Mouse (Mus musculus): ENCODE measurements at regions not wholly inside any gene's neighbourhood (a gene's known extent, or its start where the extent isn't known, plus 50 kb on each side); places are given as distances from the start of the nearest gene placed in this dataset.
A peak's percentile ranks its signal among the peaks of the same experiment; 100 is the strongest.

GRCm38 (mm10) chr2:30711853-30712498 lies 91.5 kb downstream of the 1700001O22Rik start:
- peaks cover 50% of the 10 kb centered on the region for H3K4me1 ChIP-seq (ENCODE audit: control insufficient read depth, insufficient read depth, low read length)
- TF ChIP-seq CTCF (conservative IDR thresholded peaks at IDR 0.05; ENCODE audit: insufficient read depth, insufficient read length, low read depth, low read length) = no peak
- peak; percentile 37 for TF ChIP-seq POLR2A (IDR thresholded peaks at IDR 0.05; ENCODE audit: low read depth, low read length)
- H3K4me3 ChIP-seq (ENCODE audit: insufficient read depth, low read depth, low read length) = peak overlapping the region; percentile 35
- under 1% methylated on average over 62 of the region's 63 CpGs for WGBS
- no peaks in the 10 kb centered on the region for H3K36me3 ChIP-seq (ENCODE audit: control insufficient read depth, insufficient read depth, low read length)
- H3K27me3 ChIP-seq (replicated peaks; ENCODE audit: control insufficient read depth, insufficient read depth, low read length) = no peaks in the 10 kb centered on the region
- DNase-seq = peak; percentile 96
- peak overlapping the region; percentile 99 for H3K27ac ChIP-seq (ENCODE audit: insufficient read depth, low read depth, low read length)

- Histone ChIP-seq H3K4me3 (ENCODE audit: insufficient read depth, low read depth, low read length) (peak overlapping the region; percentile 35), H3K27me3 (replicated peaks; ENCODE audit: control insufficient read depth, insufficient read depth, low read length) (no peaks in the 10 kb centered on the region), H3K36me3 (ENCODE audit: control insufficient read depth, insufficient read depth, low read length) (no peaks in the 10 kb centered on the region), H3K4me1 (ENCODE audit: control insufficient read depth, insufficient read depth, low read length) (peaks cover 47% of the 10 kb centered on the region), H3K27ac (ENCODE audit: insufficient read depth, low read depth, low read length) (peak overlapping the region; percentile 99)
- WGBS = 6% methylated on average over 15 of the region's 15 CpGs
- TF ChIP-seq CTCF (conservative IDR thresholded peaks at IDR 0.05; ENCODE audit: insufficient read depth, insufficient read length, low read depth, low read length) = no peak
- TF ChIP-seq POLR2A (IDR thresholded peaks at IDR 0.05; ENCODE audit: low read depth, low read length) = no peak
- no peak for DNase-seq
Measured at GRCm38 (mm10) chr2:30711476-30711852, 92.0 kb downstream of the 1700001O22Rik start.

GRCm38 (mm10) chr2:30710895-30711294 lies 92.6 kb downstream of the 1700001O22Rik start:
- 97% methylated on average over 7 of the region's 7 CpGs for WGBS
- Histone ChIP-seq H3K4me1 (ENCODE audit: control insufficient read depth, insufficient read depth, low read length) (peaks cover 42% of the 10 kb centered on the region), H3K27ac (ENCODE audit: insufficient read depth, low read depth, low read length) (peak overlapping the region; percentile 99), H3K27me3 (replicated peaks; ENCODE audit: control insufficient read depth, insufficient read depth, low read length) (no peaks in the 10 kb centered on the region), H3K4me3 (ENCODE audit: insufficient read depth, low read depth, low read length) (no peak overlapping the region), H3K36me3 (ENCODE audit: control insufficient read depth, insufficient read depth, low read length) (no peaks in the 10 kb centered on the region)
- DNase-seq = no peak
- no peak for TF ChIP-seq CTCF (conservative IDR thresholded peaks at IDR 0.05; ENCODE audit: insufficient read depth, insufficient read length, low read depth, low read length)
- TF ChIP-seq POLR2A (IDR thresholded peaks at IDR 0.05; ENCODE audit: low read depth, low read length) = no peak

GRCm38 (mm10) chr2:30709386-30709884 lies 94.0 kb downstream of the 1700001O22Rik start:
- TF ChIP-seq POLR2A (IDR thresholded peaks at IDR 0.05; ENCODE audit: low read depth, low read length) (no peak), CTCF (conservative IDR thresholded peaks at IDR 0.05; ENCODE audit: insufficient read depth, insufficient read length, low read depth, low read length) (no peak)
- WGBS = 34% methylated on average over 3 of the region's 3 CpGs
- H3K4me3 ChIP-seq (ENCODE audit: insufficient read depth, low read depth, low read length) = no peak overlapping the region
- H3K27me3 ChIP-seq (replicated peaks; ENCODE audit: control insufficient read depth, insufficient read depth, low read length) = no peaks in the 10 kb centered on the region
- peak overlapping the region; percentile 91 for H3K27ac ChIP-seq (ENCODE audit: insufficient read depth, low read depth, low read length)
- H3K36me3 ChIP-seq (ENCODE audit: control insufficient read depth, insufficient read depth, low read length) = no peaks in the 10 kb centered on the region
- peaks cover 38% of the 10 kb centered on the region for H3K4me1 ChIP-seq (ENCODE audit: control insufficient read depth, insufficient read depth, low read length)
- peak; percentile 86 for DNase-seq

GRCm38 (mm10) chr2:30708762-30709385 lies 94.6 kb downstream of the 1700001O22Rik start:
- WGBS = 48% methylated on average over 4 of the region's 4 CpGs
- Histone ChIP-seq H3K4me1 (ENCODE audit: control insufficient read depth, insufficient read depth, low read length) (peaks cover 38% of the 10 kb centered on the region), H3K27me3 (replicated peaks; ENCODE audit: control insufficient read depth, insufficient read depth, low read length) (no peaks in the 10 kb centered on the region), H3K4me3 (ENCODE audit: insufficient read depth, low read depth, low read length) (no peak overlapping the region), H3K27ac (ENCODE audit: insufficient read depth, low read depth, low read length) (peak overlapping the region; percentile 91), H3K36me3 (ENCODE audit: control insufficient read depth, insufficient read depth, low read length) (no peaks in the 10 kb centered on the region)
- TF ChIP-seq CTCF (conservative IDR thresholded peaks at IDR 0.05; ENCODE audit: insufficient read depth, insufficient read length, low read depth, low read length) (no peak), POLR2A (IDR thresholded peaks at IDR 0.05; ENCODE audit: low read depth, low read length) (no peak)
- no peak for DNase-seq

- no peaks in the 10 kb centered on the region for H3K27me3 ChIP-seq (replicated peaks; ENCODE audit: control insufficient read depth, insufficient read depth, low read length)
- H3K4me1 ChIP-seq (ENCODE audit: control insufficient read depth, insufficient read depth, low read length) = peaks cover 38% of the 10 kb centered on the region
- TF ChIP-seq POLR2A (IDR thresholded peaks at IDR 0.05; ENCODE audit: low read depth, low read length) (no peak), CTCF (conservative IDR thresholded peaks at IDR 0.05; ENCODE audit: insufficient read depth, insufficient read length, low read depth, low read length) (no peak)
- H3K36me3 ChIP-seq (ENCODE audit: control insufficient read depth, insufficient read depth, low read length) = no peaks in the 10 kb centered on the region
- peak overlapping the region; percentile 36; the same call in 1 of the 2 replicates for H3K4me3 ChIP-seq (ENCODE audit: insufficient read depth, low read depth, low read length)
- WGBS = under 1% methylated on average over 47 of the region's 48 CpGs
- H3K27ac ChIP-seq (ENCODE audit: insufficient read depth, low read depth, low read length) = peak overlapping the region; percentile 91
- DNase-seq = peak; percentile 94
Measured at GRCm38 (mm10) chr2:30708001-30708683, 95.3 kb downstream of the 1700001O22Rik start.

All from kidney, adult 2 months (tissue).